Mouse (Mus musculus) ES-Bruce4 (cell line): Measurements from ENCODE around the gene Raf1.

ENCODE experiments used
- EP300 ChIP-seq: IDR thresholded peaks from 2 replicates; pipeline ENCODE4 v1.6.1; 2011; ENCODE audit warnings: low read depth, low read length; ENCODE audit not compliant: insufficient read depth
- POLR2A ChIP-seq: IDR thresholded peaks from one replicate; pipeline ENCODE4 v1.8.1; 2011; ENCODE audit warnings: low read length; ENCODE audit not compliant: insufficient read depth

DNA sequence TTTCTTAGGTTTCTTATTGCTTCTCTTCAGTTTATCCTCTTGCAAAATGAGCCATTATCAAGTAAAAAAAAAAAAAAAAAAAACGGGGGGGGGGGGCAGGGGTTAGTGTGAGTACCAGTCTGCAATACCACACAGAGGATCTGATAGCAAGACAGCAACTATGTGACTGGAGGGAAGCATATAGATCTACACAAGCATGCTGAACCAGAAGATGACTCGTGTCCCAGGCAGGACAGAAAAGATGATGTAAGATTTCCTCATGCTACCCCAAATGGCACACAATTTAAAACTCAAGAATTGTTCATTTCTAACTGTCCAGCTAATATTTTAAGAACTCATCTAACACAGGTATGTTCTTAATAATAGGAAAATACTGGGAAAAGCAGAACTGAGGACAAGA, 22.5 kb downstream of the Raf1 start:
- TF ChIP-seq EP300 (no peak), POLR2A (no peak)
